Mouse (Mus musculus): ENCODE results near the gene Cenpa.

Cenpa gene

DNA sequence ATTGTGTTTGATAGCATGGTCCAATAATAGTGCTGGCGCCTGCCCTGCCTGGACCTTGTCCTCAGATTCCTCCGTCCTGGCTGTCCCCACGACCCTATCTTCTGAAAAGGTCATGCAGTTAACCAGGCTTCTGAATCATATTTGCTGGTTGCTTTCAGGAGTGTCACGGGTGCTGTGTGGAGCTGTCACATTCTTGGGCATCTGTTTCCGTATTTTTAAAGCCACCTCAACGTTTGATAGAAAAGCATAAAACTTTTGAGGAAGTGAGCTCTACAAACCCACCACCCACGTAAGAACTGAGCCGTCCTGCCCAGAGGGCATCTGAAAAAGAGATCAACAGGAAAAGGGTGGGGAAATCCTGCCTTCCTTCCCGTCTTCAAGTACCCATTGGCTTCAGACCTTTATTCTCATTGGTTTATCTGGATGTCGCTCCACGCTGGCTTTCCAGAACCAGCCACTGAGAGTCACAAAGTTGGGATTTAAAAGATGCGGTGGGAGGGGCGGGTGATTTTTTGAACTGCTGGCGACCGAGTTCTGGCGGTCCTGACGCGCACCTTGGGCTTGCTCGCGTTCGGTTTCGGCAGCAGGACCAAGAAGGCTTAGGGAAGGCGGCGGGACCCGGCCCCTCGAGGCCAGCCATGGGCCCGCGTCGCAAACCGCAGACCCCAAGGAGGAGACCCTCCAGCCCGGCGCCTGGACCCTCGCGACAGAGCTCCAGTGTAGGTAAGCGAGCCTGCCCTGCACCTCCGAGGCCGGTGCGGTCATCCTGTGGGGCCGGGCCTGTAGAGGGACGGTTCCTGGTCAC is at the start of gene Cenpa:
Gene Cenpa, plus strand, starts transcription at position 387 of the 805 bp plus-strand sequence.
- DNase-seq (ENCODE audit: low read depth, low spot score), result peak; percentile 95

GRCm38 (mm10) chr5:30617357-30617756 is 49.2 kb upstream of the Cenpa start:
- DNase-seq (ENCODE audit: low read depth, low spot score), result no peak

DNA sequence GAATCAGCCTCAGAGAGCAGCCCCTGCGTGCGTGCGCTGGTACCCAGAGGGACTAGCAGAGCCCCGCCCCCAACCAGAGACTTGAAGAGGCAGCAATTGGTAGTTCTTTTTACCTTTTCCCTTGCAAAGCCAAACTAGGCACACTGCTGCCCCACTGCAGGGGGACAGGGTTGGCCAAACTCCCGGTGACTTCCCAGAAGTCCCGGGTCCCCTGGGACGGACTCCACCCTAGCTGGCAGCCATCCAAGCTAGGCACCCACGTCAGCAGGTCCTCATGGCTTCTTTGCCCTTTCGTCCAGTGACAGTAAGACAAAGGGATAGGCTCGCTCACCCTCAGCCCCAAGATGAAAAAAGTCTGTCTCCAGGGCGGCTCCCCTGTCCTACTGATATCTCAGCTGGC is 48.7 kb upstream of the Cenpa start:
- DNase-seq (ENCODE audit: low read depth, low spot score), result no peak

DNA sequence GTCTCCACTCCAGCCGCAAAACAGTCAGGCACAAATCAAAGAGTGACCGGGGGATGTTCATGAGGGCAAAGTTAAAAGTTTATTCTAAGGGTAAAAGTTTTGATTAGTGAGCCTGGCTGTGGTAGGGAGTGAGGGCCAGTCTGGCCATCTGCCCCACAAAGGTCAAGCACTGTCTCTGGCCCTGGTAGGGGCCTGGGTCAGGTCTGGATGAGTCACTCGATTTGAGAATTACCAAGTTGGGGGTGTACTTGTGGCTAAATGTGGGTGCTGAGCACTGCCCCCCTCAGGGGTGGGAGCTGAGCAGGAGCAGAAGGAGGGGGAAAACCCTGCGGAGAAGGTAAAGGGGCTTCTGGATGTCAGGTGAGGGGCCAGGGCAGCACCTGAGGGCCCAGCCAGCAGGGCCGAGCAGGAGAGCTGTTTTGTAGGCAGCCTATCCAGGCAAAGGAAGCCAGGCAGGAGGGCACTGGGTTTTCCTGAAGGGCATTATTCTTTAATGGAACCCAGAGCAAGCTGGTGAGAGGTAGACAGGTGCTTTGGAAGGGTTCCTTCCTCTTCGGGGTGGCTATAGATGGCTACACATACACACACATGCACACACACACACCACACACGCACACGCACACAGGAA is 48.1 kb upstream of the Cenpa start:
- no peak for DNase-seq (ENCODE audit: low read depth, low spot score)

DNA sequence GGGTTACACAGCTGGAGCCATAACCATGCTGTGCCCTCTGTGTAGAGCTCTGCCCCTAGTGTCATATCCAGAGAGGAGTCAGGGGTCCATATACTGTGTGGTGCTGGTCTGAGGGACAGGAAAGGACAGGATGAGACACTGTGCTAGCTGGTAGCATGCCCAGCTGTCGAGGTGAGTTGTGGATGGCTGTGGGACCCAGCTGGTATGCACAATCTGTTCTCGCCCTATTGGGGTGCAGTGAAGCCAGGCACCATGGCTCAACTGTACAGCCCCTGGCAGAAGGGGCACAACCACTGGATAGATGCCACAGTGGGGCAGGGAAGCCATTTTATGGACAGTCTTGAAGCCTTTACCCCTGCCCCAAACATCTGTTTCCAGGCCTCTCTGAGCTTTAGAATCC is 47.4 kb upstream of the Cenpa start:
- DNase-seq (ENCODE audit: low read depth, low spot score), result no peak

- no peak for DNase-seq (ENCODE audit: low read depth, low spot score)
Measured at GRCm38 (mm10) chr5:30620567-30620966, 46.0 kb upstream of the Cenpa start.

DNA sequence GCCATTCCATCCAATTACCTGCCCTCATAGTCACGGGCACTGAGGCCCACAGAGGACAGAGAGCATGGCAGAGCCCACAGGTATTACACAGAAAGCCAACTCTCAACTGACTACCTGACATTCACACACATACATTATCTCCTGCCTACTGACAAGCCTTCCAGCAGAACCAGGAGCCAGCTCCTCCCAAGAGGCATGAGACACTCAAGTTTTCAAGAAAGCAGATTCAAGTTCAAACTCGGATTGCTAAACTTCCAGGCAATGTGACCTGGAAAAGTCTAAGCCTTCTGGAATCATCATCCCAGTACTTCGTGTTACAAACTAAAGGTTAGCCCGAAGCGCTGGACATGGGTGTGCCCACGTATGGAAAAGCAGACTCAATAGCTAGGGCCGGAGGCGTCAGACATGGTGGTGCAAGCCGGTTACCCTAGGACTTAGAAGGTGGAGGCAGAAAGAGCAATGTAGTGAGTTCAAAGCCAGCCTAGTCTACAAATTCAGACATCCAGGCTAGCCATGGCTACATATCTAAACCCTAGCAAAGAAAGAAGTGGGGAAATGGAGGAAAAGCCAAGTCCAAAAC is 45.3 kb upstream of the Cenpa start:
- DNase-seq (ENCODE audit: low read depth, low spot score), result no peak

DNA sequence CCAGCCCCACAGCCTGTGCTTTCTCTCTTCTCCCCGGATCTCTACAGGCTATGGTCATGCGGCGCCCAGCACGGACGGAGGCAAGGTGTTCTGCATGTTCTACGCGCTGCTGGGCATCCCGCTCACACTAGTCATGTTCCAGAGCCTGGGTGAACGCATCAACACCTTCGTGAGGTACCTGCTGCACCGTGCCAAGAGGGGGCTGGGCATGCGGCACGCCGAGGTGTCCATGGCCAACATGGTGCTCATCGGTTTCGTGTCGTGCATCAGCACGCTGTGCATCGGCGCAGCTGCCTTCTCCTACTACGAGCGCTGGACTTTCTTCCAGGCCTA is 44.8 kb upstream of the Cenpa start:
- DNase-seq (ENCODE audit: low read depth, low spot score), result no peak

DNA sequence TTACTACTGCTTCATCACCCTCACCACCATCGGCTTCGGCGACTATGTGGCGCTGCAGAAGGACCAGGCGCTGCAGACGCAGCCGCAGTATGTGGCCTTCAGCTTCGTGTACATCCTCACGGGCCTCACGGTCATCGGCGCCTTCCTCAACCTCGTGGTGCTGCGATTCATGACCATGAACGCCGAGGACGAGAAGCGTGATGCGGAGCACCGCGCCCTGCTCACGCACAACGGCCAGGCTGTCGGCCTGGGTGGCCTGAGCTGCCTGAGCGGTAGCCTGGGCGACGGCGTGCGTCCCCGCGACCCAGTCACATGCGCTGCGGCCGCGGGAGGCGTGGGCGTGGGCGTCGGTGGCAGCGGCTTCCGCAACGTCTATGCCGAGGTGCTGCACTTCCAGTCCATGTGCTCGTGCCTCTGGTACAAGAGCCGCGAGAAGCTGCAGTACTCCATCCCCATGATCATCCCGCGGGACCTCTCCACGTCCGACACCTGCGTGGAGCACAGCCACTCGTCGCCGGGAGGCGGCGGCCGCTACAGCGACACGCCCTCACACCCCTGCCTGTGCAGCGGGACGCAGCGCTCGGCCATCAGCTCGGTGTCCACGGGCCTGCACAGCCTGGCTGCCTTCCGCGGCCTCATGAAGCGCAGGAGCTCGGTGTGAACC is 44.3 kb upstream of the Cenpa start:
- peak; percentile 53 for DNase-seq (ENCODE audit: low read depth, low spot score)

GRCm38 (mm10) chr5:30622841-30623185 is 43.8 kb upstream of the Cenpa start:
- DNase-seq (ENCODE audit: low read depth, low spot score), result peak; percentile 38

DNA sequence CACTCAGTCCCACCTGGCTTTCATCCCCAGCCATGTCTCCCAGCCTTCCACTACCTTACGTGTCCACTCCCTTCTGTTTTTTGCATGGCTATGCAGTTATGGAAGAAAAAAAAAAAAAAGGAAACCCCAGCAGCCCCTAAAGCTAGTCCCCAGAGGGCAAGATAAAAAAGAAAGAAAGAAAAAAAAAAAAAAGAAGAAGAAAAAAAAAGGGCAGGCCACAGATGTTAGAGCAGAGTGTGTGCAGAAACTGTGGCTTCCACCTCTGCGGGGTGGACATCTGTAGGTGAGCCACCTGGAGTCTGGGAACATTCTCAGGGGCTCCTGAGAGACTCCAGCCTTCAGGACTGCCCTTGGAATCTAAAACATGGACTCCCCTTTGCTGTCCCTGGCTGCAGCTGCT is 43.2 kb upstream of the Cenpa start:
- no peak for DNase-seq (ENCODE audit: low read depth, low spot score)

- no peak for DNase-seq (ENCODE audit: low read depth, low spot score)
Measured at GRCm38 (mm10) chr5:30624311-30624710, 42.3 kb upstream of the Cenpa start.

- no peak for DNase-seq (ENCODE audit: low read depth, low spot score)
Measured at GRCm38 (mm10) chr5:30624908-30625307, 41.7 kb upstream of the Cenpa start.

DNA sequence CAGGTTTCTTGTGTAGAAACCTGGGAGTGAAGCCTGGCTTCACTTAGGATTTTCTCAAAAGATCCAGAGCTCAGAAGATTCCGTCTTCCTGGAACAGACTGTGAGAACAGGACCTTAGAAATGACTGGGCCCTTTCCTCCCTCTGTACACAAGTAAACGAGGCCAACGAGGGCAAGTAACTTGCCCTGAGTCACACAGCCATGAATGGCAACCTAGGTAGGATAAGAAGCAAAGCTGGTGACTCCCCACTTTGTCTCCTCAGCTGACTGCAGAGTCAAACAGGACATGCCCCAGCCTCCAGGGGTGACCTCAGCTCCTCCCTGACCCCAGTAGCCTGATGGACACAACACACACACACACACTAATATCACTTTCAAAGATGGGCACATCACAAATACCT is 41.2 kb upstream of the Cenpa start:
- no peak for DNase-seq (ENCODE audit: low read depth, low spot score)

DNA sequence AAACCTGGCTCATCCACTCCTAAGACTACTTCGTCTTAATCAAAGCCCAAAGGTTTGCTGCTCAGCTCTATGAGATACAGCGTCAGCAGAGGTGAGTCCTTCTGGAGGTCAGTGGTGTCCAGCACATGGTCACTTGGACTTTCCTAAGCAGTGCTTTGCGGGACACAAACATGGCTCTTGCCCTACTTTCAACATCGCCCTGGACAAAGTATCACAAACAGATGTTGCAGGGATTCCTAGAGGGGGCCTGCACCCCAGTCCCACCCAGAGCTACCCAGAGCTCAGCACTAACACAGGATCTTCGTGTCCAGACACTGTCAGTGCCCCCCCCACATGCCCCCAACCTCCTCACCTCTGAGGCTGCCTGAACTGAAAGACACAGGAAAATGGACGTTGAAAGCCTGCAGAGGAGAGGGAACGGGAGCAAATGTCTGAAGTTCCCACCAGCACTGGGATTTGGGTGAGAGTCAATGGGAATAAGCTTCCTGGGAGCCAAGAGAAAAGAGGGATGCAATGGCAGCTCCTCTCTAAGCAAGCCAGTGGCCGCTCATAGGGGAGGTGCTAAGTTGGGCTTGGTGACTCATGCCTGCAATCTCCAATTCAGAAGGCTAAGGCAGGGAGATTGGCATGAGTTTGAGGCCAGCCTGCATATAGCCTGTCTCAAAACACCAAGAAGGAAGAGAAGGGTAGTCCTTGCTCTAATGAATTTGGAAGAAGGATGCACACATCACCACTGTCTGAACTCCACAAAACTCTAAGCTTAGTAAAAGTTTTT is 40.1 kb upstream of the Cenpa start:
- no peak for DNase-seq (ENCODE audit: low read depth, low spot score)

DNA sequence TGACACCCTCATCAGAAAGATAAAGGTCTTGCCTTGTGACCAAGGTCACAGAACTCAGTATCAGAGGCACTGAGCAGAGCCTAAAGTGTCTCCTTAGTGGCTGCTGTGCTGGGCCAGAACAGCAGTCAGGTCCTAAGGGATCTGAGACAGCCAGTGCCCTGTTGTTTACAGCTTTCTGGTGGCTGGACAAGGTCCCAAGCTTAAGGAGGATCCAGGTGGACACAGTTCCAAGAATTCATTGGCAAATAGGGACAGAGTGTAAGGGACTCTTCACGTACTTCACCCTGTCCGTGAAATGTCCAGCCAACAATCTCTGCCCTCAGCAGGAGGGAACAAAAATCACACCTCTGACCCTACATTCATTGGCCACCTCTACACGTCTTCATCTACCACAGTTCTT is 38.1 kb upstream of the Cenpa start:
- no peak for DNase-seq (ENCODE audit: low read depth, low spot score)

- no peak for DNase-seq (ENCODE audit: low read depth, low spot score)
Measured at GRCm38 (mm10) chr5:30630401-30630800, 36.2 kb upstream of the Cenpa start.

DNA sequence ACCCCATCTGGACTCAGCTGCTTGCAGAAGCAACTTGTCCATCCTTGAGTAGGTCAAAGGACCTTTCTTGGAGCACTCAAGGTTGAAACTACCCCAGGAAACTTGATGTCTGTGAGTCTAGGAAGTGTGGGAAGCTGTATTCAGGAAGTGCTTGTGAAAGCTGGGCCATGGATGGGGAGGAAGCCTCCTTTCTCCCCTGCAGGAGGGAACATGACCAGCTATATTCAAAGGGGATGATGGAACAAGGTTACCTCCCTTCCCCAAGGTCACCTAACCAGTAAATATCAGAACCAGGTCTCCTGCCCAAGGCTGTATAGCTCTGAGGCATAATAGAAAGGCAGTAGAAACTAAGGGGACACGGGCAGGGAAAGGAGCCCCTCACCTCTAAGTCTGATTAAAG is 34.4 kb upstream of the Cenpa start:
- no peak for DNase-seq (ENCODE audit: low read depth, low spot score)

DNA sequence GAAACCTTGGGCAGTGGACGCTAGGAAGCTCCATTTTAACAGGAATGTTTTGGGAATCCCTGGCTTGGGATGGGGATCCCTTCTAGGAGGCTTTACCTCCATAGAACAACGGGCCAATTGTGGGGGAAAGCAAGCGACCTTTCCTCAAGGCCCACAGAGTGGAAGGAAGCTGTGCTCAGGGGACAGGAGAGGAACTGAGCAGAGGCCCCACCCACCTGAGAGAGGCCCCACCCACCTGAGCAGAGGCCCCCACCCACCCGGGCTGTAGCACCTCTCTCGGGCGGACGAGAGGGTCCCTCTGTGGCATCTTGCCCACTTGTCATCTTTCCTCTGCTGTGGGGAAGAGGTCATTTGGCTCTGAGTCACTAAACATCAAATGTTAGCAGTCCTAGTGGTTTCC is 29.6 kb upstream of the Cenpa start:
- no peak for DNase-seq (ENCODE audit: low read depth, low spot score)

DNA sequence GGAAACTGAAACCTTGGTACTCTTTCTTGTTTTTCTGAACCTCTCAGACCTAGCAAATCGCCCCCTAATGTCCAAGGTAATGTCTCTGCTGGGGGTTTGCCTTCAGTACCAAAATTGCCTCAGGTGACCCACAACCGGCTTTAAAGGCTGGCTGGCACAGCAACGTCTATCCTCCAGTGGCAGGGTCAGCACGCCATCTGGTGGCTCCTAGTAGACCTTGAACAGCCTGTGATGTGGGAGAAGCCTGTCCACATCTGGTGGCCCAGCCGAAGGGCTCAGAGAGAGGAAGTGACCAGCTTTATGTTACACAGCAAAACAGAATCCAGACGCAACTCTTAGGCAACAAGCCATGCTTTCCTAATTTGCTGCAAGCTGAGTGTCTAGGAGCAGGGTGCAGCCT is 28.5 kb upstream of the Cenpa start:
- peak; percentile 65 for DNase-seq (ENCODE audit: low read depth, low spot score)

GRCm38 (mm10) chr5:30643477-30644179 is 22.9 kb upstream of the Cenpa start:
- no peak for DNase-seq (ENCODE audit: low read depth, low spot score)
